Mouse (Mus musculus): ENCODE measurements at regions not wholly inside any gene's neighbourhood (a gene's known extent, or its start where the extent isn't known, plus 50 kb on each side); places are given as distances from the start of the nearest gene placed in this dataset.

- no peak for DNase-seq (ENCODE audit: low spot score in 2 of 2)
Measured at GRCm38 (mm10) chr12:27140335-27140702, 202.1 kb downstream of the Sox11 start.

DNA sequence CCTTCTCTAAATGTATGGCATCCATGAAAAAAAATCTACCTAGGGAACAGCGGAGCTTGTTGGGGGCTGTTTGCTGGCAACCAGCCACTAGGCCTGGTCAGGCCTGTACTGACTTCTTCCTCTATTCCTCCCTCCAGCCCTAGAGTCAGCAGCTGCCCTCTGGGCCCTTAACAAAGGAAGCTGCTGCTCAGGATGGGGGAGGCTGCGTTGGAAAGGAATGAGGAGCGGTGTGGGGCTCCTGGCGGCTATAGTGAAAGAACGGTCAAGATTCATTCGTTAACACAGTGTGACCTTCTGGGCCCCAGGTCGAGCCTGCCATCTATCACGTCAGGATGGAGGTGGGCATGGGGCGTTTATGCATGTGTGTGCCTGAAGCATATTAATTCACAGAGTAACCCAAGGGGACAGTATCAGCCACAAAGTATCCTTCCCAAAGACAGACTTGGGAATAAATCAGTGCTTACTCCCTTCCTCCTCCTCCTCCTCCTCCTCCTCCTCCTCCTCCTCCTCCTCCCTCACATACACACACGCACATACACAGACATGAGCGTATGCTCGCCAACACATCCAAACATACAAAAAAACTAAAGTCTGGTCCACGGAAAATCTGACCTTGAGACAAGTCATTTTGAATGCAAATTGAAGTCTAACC, 202.6 kb downstream of the Sox11 start:
- no peak for DNase-seq (ENCODE audit: low spot score in 2 of 2)

GRCm38 (mm10) chr12:27138663-27139633, 203.4 kb downstream of the Sox11 start:
- DNase-seq (ENCODE audit: low spot score in 2 of 2): no peak

- no peak for DNase-seq (ENCODE audit: low spot score in 2 of 2)
Measured at GRCm38 (mm10) chr12:27135997-27136559, 206.3 kb downstream of the Sox11 start.

GRCm38 (mm10) chr12:27130544-27130943, 211.8 kb downstream of the Sox11 start:
- DNase-seq (ENCODE audit: low spot score in 2 of 2): no peak

GRCm38 (mm10) chr12:27127054-27127605, 215.2 kb downstream of the Sox11 start:
- no peak for DNase-seq (ENCODE audit: low spot score in 2 of 2)

DNA sequence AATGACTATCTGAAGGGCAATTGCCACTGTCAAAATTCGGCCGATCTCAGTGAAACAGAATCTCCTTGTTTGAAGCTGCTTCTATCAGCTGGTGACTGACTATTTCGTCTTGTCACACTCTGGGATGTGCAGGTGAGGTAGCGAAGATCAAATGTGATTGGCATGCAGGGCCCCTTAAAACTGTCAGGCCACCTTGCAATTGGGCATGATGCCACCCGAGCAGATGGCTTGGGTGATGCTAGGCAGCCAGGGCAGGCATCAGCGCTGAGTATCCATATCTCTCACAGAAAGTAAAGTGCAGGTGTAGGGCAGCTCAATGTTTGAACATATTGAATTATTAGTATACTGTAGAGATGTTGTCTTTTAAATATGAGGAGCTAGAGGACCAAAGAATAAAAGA, 223.8 kb downstream of the Sox11 start:
- no peak for DNase-seq (ENCODE audit: low spot score in 2 of 2)

- no peak for DNase-seq (ENCODE audit: low spot score in 2 of 2)
Measured at GRCm38 (mm10) chr12:27115392-27115791, 227.0 kb downstream of the Sox11 start.

- DNase-seq (ENCODE audit: low spot score in 2 of 2): no peak
Measured at GRCm38 (mm10) chr12:27104925-27105571, 237.3 kb downstream of the Sox11 start.

DNA sequence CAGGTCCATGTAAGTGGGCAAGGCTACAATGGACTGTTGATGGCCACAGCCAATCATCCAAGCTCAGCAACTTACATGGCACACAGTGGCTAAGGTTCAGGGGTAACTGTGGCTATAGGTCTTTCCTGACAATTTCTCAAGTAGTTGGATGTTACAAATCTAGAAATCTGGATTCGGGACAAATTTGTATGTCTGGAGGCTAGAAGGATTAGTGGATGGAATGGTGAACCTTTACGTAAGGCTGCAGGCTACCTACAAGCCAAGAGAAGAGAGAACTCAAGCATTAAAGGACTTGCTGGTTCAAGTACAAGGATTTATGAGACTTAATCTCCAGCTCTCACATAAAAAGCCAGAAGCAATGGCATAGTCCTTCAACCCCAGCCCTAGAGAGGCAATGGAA, 239.4 kb downstream of the Sox11 start:
- no peak for DNase-seq (ENCODE audit: low spot score in 2 of 2)

DNA sequence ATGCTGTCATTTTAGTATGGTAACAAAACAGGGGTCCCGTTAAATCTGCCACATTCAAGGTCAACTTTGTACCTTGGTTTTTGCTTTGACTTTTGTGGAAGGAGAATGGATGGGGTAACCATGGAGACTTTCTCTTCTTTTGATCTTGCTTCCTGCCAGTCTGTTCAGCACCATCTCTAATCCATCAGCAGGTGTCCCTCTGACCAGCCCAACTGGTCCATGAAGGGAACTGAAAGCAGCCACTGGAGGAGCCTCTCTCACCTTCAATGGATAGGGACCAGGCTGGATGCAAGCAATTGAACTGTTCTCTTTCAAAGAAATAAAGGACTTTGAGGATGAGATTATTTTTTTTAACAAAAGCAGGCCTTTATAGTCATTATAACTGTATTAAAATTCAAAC, 253.2 kb downstream of the Sox11 start:
- DNase-seq (ENCODE audit: low spot score in 2 of 2): no peak

DNA sequence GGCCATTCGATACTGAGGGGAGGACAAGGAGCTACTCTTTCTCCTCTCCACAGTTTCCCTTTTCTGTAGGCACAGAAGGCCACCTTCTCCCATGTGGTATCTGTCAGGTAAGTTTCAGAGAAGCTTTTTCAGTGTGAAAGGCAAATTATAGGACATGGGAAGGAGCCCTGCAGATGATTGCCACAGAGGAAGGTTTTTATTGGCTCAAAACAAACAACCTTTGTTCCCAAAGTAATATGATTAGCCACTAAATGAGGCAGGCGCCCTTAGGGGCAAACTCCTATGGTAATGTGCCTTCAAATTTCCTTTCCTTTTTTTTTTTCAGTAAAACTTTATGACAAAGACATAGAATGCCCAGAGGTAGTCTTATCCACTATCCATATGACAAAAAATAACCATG, 256.5 kb downstream of the Sox11 start:
- no peak for DNase-seq (ENCODE audit: low spot score in 2 of 2)

DNA sequence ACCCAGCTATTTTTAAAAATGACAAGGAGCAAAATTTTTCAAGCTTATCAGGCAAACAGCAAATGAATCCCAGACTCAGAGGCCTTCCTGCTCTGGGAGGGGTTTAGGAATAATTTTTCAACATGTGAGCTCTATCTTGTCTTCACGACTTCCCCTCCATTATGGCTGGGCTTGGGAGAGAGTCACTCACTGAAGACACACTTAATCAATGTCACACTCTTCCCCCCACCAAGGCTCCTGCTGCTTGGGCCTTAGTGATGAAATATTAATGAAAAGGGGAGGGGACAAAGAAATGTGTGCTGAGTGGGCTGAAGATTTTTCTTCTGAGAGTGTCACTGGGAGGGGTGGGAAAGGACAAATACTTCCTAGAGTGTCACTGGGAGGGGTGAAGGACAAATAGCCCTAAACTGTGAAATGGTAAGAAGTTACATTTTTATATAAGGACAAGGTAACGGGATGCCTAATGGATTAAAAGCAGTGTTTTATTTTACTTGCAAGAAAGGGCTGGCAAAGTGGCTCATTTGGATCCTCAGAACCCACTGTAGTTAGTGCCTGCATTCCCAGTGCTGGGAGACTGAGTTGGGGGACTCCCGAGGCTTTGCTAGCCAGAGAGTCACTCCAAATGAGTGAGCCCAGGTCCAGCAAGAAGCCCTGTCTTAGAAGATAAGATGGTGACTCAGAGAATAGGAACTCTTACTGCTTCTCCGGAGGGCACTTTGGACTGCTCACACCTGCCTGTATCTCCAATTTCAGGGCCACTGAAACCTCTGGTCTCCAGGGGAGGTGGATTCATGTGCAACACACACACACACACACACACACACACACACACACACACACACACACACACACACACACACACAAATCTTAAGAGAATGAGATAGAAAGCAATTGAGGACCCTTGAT, 258.5 kb downstream of the Sox11 start:
- DNase-seq (ENCODE audit: low spot score in 2 of 2): no peak

DNA sequence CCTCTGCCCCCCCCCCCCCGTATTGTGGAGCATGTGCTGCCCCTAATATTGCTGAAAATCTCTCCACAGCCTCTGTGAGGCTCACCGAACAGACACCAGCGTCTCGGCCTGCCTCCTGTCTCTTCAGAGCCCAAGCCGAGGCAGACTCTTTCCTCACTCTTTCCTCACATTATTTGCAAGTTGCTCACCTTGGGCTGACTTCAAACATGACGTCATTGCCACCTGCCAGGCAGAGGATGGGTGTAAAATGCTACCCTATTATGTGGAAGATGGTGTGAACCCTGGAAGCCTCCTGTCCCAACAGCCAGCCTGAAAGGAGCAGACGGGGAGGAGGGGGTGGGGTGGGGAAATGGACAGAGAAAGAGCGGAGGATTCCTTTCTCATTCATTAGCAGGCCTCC, 259.3 kb downstream of the Sox11 start:
- DNase-seq (ENCODE audit: low spot score in 2 of 2): no peak

DNA sequence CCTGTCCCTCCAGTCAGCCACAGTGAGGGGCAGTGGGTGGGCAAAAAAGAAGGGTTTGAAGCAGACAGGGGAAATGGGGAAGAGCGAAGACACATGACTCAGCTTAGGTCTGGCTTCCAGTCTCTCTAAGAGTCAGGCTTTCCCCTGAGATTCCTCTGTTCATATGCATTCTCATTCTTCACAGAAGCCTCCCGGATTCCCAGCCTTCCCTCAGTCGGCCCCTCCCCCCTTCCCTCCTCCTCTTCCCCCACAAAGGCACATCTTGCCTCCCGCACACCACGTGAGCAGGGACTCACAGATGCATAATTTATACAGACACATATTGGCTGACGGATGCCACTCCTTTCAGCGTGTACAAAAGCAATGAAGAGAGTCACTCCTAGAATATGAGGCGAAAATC, 259.8 kb downstream of the Sox11 start:
- DNase-seq (ENCODE audit: low spot score in 2 of 2): no peak

- DNase-seq (ENCODE audit: low spot score in 2 of 2): no peak
Measured at GRCm38 (mm10) chr12:27076107-27076738, 266.2 kb downstream of the Sox11 start.

GRCm38 (mm10) chr12:27065011-27065517, 277.3 kb downstream of the Sox11 start:
- DNase-seq (ENCODE audit: low spot score in 2 of 2): no peak

GRCm38 (mm10) chr12:27063518-27063917, 278.9 kb downstream of the Sox11 start:
- no peak for DNase-seq (ENCODE audit: low spot score in 2 of 2)

- DNase-seq (ENCODE audit: low spot score in 2 of 2): no peak
Measured at GRCm38 (mm10) chr12:27062511-27063264, 279.7 kb downstream of the Sox11 start.

Measured in spleen, postnatal 14 days (tissue).